Mouse (Mus musculus) heart, postnatal 0 days (tissue): ENCODE data around the gene Cldn8.

Experiments
- CTCF ChIP-seq: IDR thresholded peaks from 2 replicates; pipeline ENCODE4 v1.5.1; 2016; ENCODE audit warnings: antibody characterized with exemption, control low read depth, low read depth
- EP300 ChIP-seq: IDR thresholded peaks from 2 replicates; pipeline ENCODE4 v1.6.1; 2016; ENCODE audit warnings: antibody characterized with exemption, low read depth

DNA sequence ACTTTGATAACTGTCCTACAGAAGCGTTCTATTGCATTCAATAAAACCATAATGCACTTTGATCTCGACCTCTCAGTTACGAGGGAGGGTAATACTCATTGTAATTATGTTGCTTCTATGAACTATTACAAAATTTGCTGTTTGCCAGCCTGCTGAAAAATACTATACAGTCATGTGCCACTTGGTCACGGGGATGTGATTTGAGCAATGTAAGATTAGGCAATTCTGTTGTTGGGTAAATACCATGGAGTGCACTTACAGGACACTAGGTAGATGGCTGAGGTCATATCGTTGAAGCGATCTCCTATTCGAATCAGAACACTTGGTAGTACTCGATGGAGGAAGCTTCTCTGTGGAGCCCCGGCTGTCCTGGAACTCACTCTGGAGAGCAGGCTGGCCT lies 20.4 kb upstream of the Cldn8 start:
- TF ChIP-seq EP300 (no peak), CTCF (no peak)
